Mouse (Mus musculus): ENCODE data around the gene Ppp2r5a. TPM values are rescaled to one million over a fixed set of nuclear protein-coding genes. Genes with fewer than 3 reads are reported as not detected.

Ppp2r5a gene
- polyA plus RNA-seq, 1 experiment, result 28.1 TPM

DNA sequence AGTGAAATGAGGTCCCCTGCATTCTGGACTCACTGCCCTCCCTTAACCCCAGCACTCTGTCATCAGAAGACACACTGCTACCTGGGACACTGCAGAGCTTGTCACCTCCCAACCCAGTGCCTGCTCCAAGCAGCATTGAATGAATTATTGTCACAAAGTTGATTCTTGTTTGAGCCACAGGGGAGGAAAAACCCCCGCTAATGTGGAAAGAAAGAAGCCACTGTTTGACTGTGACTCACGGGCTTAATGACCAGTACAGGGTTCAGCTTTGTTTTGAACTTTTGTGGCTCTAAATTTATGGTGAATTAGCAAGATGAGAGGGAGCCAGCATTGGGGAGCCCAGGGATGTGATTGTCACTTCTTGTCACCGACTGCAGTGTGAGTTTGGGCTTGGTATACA is 13.5 kb upstream of the Ppp2r5a start:
- H3K4me2 ChIP-seq (ENCODE audit: low read depth), result no peak overlapping the region
- H3K4me3 ChIP-seq, result no peak overlapping the region
- TF ChIP-seq MYOD1 (IDR thresholded peaks at IDR 0.05; ENCODE audit: control insufficient read depth in 1 of 3, insufficient read length in 2 of 3, low read depth in 2 of 3), result no peak
- TF ChIP-seq MAX (IDR thresholded peaks at IDR 0.05; ENCODE audit: low read depth), result no peak
- TF ChIP-seq REST (IDR thresholded peaks at IDR 0.05; ENCODE audit: insufficient read depth, insufficient read length), result no peak
- no peak for TF ChIP-seq SRF (IDR thresholded peaks at IDR 0.05; ENCODE audit: control insufficient read depth, insufficient read length, low read depth)
- TF ChIP-seq USF1 (IDR thresholded peaks at IDR 0.05; ENCODE audit: low read depth), result no peak
- TF ChIP-seq POLR2A (IDR thresholded peaks at IDR 0.05; ENCODE audit: insufficient read length, low read depth), result no peak
- TF ChIP-seq POLR2AphosphoS2 (IDR thresholded peaks at IDR 0.05; ENCODE audit: insufficient read length, low read depth), result no peak
- no peak for TF ChIP-seq CEBPB (IDR thresholded peaks at IDR 0.05; ENCODE audit: insufficient read depth, poor library complexity, severe bottlenecking)
- no peak for TF ChIP-seq TCF3 (IDR thresholded peaks at IDR 0.05; ENCODE audit: insufficient read length, low read depth)
- TF ChIP-seq E2F4 (IDR thresholded peaks at IDR 0.05; ENCODE audit: insufficient read depth), result no peak
- TF ChIP-seq TCF12 (IDR thresholded peaks at IDR 0.05; ENCODE audit: insufficient read depth, poor library complexity, severe bottlenecking), result no peak
- TF ChIP-seq MYOG (IDR thresholded peaks at IDR 0.05; ENCODE audit: control insufficient read depth in 1 of 3, insufficient read depth in 1 of 3, insufficient read length in 2 of 3, low read depth in 2 of 3), result no peak
- H3K36me3 ChIP-seq (ENCODE audit: control insufficient read depth, insufficient read depth), result no peaks in the 10 kb centered on the region
- no peaks in the 10 kb centered on the region for H3K27me3 ChIP-seq (ENCODE audit: control insufficient read depth, insufficient read depth, insufficient read length)
- no peaks in the 10 kb centered on the region for H3K79me2 ChIP-seq (ENCODE audit: control insufficient read depth, insufficient read depth)
- H3ac ChIP-seq (ENCODE audit: control insufficient read depth, insufficient read length), result no peak overlapping the region

DNA sequence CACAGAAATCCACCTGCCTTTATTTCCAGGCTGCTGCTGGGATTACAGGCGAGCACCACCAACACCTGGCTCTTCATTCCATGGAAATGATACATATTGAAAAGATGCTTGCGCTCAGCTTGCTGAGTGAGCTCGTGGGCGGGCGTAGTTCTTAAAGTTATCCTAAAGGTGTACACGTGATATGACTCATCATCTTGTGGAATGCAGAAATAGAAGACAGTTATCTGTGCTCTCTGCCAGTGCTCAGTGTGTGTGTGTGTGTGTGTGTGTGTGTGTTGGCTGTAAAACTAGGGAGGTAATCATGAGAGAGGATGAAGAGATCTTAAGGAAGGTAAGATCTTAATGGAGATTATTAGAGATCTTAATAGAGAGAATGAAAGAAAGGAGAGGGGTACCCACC is 11.4 kb upstream of the Ppp2r5a start:
- Histone ChIP-seq H3ac (ENCODE audit: control insufficient read depth, insufficient read length) (no peak overlapping the region), H3K36me3 (ENCODE audit: control insufficient read depth, insufficient read depth) (no peaks in the 10 kb centered on the region), H3K79me2 (ENCODE audit: control insufficient read depth, insufficient read depth) (no peaks in the 10 kb centered on the region), H3K4me2 (ENCODE audit: low read depth) (no peak overlapping the region), H3K27me3 (ENCODE audit: control insufficient read depth, insufficient read depth, insufficient read length) (peaks cover 1% of the 10 kb centered on the region), H3K4me3 (no peak overlapping the region)
- TF ChIP-seq TCF3 (IDR thresholded peaks at IDR 0.05; ENCODE audit: insufficient read length, low read depth) (no peak), POLR2AphosphoS2 (IDR thresholded peaks at IDR 0.05; ENCODE audit: insufficient read length, low read depth) (no peak), SRF (IDR thresholded peaks at IDR 0.05; ENCODE audit: control insufficient read depth, insufficient read length, low read depth) (no peak), MAX (IDR thresholded peaks at IDR 0.05; ENCODE audit: low read depth) (no peak), REST (IDR thresholded peaks at IDR 0.05; ENCODE audit: insufficient read depth, insufficient read length) (no peak), POLR2A (IDR thresholded peaks at IDR 0.05; ENCODE audit: insufficient read length, low read depth) (no peak), USF1 (IDR thresholded peaks at IDR 0.05; ENCODE audit: low read depth) (no peak), MYOD1 (IDR thresholded peaks at IDR 0.05; ENCODE audit: control insufficient read depth in 1 of 3, insufficient read length in 2 of 3, low read depth in 2 of 3) (no peak), MYOG (IDR thresholded peaks at IDR 0.05; ENCODE audit: control insufficient read depth in 1 of 3, insufficient read depth in 1 of 3, insufficient read length in 2 of 3, low read depth in 2 of 3) (no peak), CEBPB (IDR thresholded peaks at IDR 0.05; ENCODE audit: insufficient read depth, poor library complexity, severe bottlenecking) (no peak), E2F4 (IDR thresholded peaks at IDR 0.05; ENCODE audit: insufficient read depth) (no peak), TCF12 (IDR thresholded peaks at IDR 0.05; ENCODE audit: insufficient read depth, poor library complexity, severe bottlenecking) (no peak)

DNA sequence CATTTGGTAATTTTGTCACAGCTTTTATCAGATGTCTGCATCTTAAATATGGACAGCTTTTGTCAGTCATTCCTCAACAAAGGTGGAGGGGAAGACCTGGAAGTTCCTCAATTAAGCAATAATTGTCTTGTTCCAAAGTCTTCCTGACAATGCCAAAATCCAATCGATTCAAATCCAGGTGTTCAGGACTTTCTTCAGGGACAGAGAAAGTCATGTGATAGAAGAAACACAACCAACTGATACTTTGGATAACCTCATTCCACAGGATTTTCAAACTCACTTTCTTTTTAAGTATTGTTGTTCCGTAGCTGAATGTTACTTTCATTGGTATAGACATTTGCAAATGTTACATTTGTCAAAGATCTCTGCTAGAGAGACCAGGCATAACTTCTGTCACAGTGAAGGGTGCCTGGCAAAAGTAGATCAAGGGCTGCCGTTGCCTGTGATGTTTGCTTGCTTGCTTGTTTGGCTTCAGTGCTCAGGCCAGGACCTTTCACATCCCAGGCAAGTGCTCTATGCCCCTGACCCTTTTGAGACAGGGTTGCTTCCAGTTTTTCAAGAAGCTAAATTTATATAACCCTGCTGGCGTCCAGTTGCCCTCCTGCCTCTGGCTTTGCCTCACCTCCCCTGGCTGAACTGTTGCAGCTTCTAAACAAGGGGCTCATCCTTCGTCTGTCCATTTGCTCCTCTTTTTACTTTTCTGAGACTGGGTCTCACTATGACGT is 10.8 kb upstream of the Ppp2r5a start:
- Histone ChIP-seq H3ac (ENCODE audit: control insufficient read depth, insufficient read length) (no peak overlapping the region), H3K27me3 (ENCODE audit: control insufficient read depth, insufficient read depth, insufficient read length) (peaks cover 5% of the 10 kb centered on the region), H3K36me3 (ENCODE audit: control insufficient read depth, insufficient read depth) (no peaks in the 10 kb centered on the region), H3K4me3 (no peak overlapping the region), H3K4me2 (ENCODE audit: low read depth) (no peak overlapping the region), H3K79me2 (ENCODE audit: control insufficient read depth, insufficient read depth) (no peaks in the 10 kb centered on the region)
- no peak for TF ChIP-seq USF1 (IDR thresholded peaks at IDR 0.05; ENCODE audit: low read depth)
- no peak for TF ChIP-seq MYOD1 (IDR thresholded peaks at IDR 0.05; ENCODE audit: control insufficient read depth in 1 of 3, insufficient read length in 2 of 3, low read depth in 2 of 3)
- TF ChIP-seq MYOG (IDR thresholded peaks at IDR 0.05; ENCODE audit: control insufficient read depth in 1 of 3, insufficient read depth in 1 of 3, insufficient read length in 2 of 3, low read depth in 2 of 3), result no peak

DNA sequence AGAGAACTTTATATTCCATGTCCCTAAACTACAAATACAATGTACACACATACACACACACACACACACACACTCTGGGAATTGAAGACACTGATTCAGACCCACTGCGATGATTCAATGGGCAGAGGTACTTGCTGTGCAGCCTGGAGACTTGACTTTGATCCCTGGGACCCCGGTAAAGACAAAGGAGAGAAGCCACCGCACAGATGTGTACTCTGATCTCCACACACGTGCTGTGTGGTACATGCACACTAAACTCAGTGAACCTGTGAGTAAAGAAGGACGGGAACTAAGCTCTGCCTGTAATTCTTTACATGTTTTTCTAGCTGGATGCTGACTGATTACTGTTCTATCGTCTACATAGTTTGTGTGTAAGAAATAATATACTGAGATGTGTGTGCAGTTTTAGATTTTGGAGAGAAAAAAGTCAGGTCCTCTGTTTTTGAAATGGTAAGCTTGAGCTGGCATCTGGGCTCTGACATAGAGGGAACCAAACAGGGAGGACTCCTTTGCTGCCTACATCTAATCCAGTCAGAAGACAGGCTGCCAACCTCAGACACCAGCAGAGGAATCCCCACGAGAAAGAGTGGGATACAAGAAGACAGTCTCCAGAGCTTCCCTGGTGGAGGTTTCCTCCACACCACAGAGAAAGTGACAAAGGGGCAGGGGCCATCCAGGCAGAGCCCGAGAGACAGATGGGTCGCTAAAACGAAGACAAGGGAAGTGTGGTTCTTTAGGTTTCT is 7.4 kb upstream of the Ppp2r5a start:
- TF ChIP-seq POLR2A (IDR thresholded peaks at IDR 0.05; ENCODE audit: insufficient read length, low read depth), result no peak
- TF ChIP-seq MYOG (IDR thresholded peaks at IDR 0.05; ENCODE audit: control insufficient read depth in 1 of 3, insufficient read depth in 1 of 3, insufficient read length in 2 of 3, low read depth in 2 of 3), result no peak
- TF ChIP-seq E2F4 (IDR thresholded peaks at IDR 0.05; ENCODE audit: insufficient read depth), result no peak
- no peak for TF ChIP-seq REST (IDR thresholded peaks at IDR 0.05; ENCODE audit: insufficient read depth, insufficient read length)
- no peak for TF ChIP-seq CEBPB (IDR thresholded peaks at IDR 0.05; ENCODE audit: insufficient read depth, poor library complexity, severe bottlenecking)
- Histone ChIP-seq H3K79me2 (ENCODE audit: control insufficient read depth, insufficient read depth) (no peaks in the 10 kb centered on the region), H3ac (ENCODE audit: control insufficient read depth, insufficient read length) (no peak overlapping the region), H3K36me3 (ENCODE audit: control insufficient read depth, insufficient read depth) (no peaks in the 10 kb centered on the region), H3K4me3 (no peak overlapping the region), H3K27me3 (ENCODE audit: control insufficient read depth, insufficient read depth, insufficient read length) (peaks cover 5% of the 10 kb centered on the region), H3K4me2 (ENCODE audit: low read depth) (peak overlapping the region; percentile 15)

Measured in myocyte (in vitro differentiated cells).